Mouse (Mus musculus) liver, adult 2 months (tissue): Measurements from ENCODE around the gene Snd1. TPM values are rescaled to one million over a fixed set of nuclear protein-coding genes. Genes with fewer than 3 reads are reported as not detected.

Experiments
- DNase-seq: peaks from one replicate; pipeline ENCODE4 v3.0.0-alpha.2; 2011; ENCODE audit warnings: low read depth, low spot score; ENCODE audit errors: extremely low read depth
- H3K27ac ChIP-seq: fragments of 200-500 bp; replicated peaks from 2 replicates; pipeline ENCODE4 v1.5.1; 2012; ENCODE audit warnings: low read depth, mild to moderate bottlenecking, control low read depth, inconsistent platforms, low read length; ENCODE audit not compliant: insufficient read depth
- H3K27me3 ChIP-seq: fragments of 200-500 bp; 2 replicates; pipeline ENCODE4 v1.6.1; 2012; ENCODE audit warnings: mild to moderate bottlenecking, moderate library complexity, low read length, inconsistent platforms; ENCODE audit not compliant: control insufficient read depth, insufficient read depth
- H3K36me3 ChIP-seq: fragments of 200-500 bp; 2 replicates; pipeline ENCODE4 v1.6.1; 2012; ENCODE audit warnings: low read length, inconsistent platforms; ENCODE audit not compliant: control insufficient read depth, insufficient read depth
- H3K4me1 ChIP-seq: fragments of 200-500 bp; 2 replicates; pipeline ENCODE4 v1.6.1; 2011; ENCODE audit warnings: low read length; ENCODE audit not compliant: control insufficient read depth, insufficient read depth
- H3K4me3 ChIP-seq: fragments of 200-500 bp; 2 replicates; pipeline ENCODE4 v1.5.1; 2011; ENCODE audit warnings: low read depth, mild to moderate bottlenecking, control low read depth, low read length, moderate library complexity; ENCODE audit not compliant: insufficient read depth
- H3K79me2 ChIP-seq: fragments of 200-500 bp; 2 replicates; pipeline ENCODE4 v1.6.1; 2012; ENCODE audit warnings: inconsistent platforms, mild to moderate bottlenecking, low read length, moderate library complexity; ENCODE audit not compliant: control insufficient read depth, insufficient read depth
- H3K9ac ChIP-seq: fragments of 200-500 bp; 2 replicates; pipeline ENCODE4 v1.6.1; 2012; ENCODE audit warnings: low read depth, mild to moderate bottlenecking, control low read depth, inconsistent platforms, low read length
- CTCF ChIP-seq: fragments of 200-500 bp; IDR thresholded peaks from 2 replicates; pipeline ENCODE4 v1.5.1; 2011; ENCODE audit warnings: low read depth, low read length, control low read depth
- POLR2A ChIP-seq: fragments of 200-500 bp; IDR thresholded peaks from 2 replicates; pipeline ENCODE4 v1.6.1; 2011; ENCODE audit warnings: low read length, control low read depth; ENCODE audit not compliant: insufficient read depth; ENCODE audit errors: extremely low read depth
- WGBS: fragments of 180-500 bp; shearing (Covaris S2); methylation state at CpG from one replicate; pipeline ENCODE4 v1.1.7; 2018; 5-methylcytosine and 5-hydroxymethylcytosine counted together
- polyA plus RNA-seq: library from polyadenylated mRNA; depleted of rRNA; stranded (reverse); fragments of >200 nt; gene quantifications from 2 replicates; pipeline ENCODE4 v1.2.3, GENCODE M21; 2012
- total RNA-seq: library from RNA; depleted of rRNA; stranded (reverse); fragments of >200 nt; gene quantifications from 2 replicates; pipeline ENCODE4 v1.2.3, GENCODE M21; 2014

Snd1 gene
- total and polyA plus RNA-seq, 2 experiments: 64.2 to 88.6 TPM

GRCm38 (mm10) chr6:28822296-28822695, 347.4 kb downstream of the Snd1 start:
- Histone ChIP-seq H3K9ac (no peak overlapping the region), H3K79me2 (no peaks in the 10 kb centered on the region), H3K27me3 (no peaks in the 10 kb centered on the region), H3K4me1 (no peaks in the 10 kb centered on the region), H3K27ac (no peak overlapping the region), H3K4me3 (no peak overlapping the region), H3K36me3 (no peaks in the 10 kb centered on the region)
- DNase-seq: no peak
- WGBS: 71% methylated on average over 3 of the region's 3 CpGs
- TF ChIP-seq POLR2A: no peak
- TF ChIP-seq CTCF: no peak

- H3K27me3 ChIP-seq: no peaks in the 10 kb centered on the region
- H3K36me3 ChIP-seq: no peaks in the 10 kb centered on the region
- no peak for DNase-seq
- 98% methylated on average over 3 of the region's 3 CpGs for WGBS
- H3K79me2 ChIP-seq: no peaks in the 10 kb centered on the region
- H3K4me1 ChIP-seq: no peaks in the 10 kb centered on the region
- no peak overlapping the region for H3K9ac ChIP-seq
- H3K27ac ChIP-seq: no peak overlapping the region
- H3K4me3 ChIP-seq: no peak overlapping the region
- TF ChIP-seq POLR2A: no peak
Measured at GRCm38 (mm10) chr6:28823375-28823774, 348.4 kb downstream of the Snd1 start.

- H3K27ac ChIP-seq: no peak overlapping the region
- no peaks in the 10 kb centered on the region for H3K27me3 ChIP-seq
- DNase-seq: peak; percentile 50
- no peaks in the 10 kb centered on the region for H3K36me3 ChIP-seq
- TF ChIP-seq POLR2A (no peak), CTCF (no peak)
- no peaks in the 10 kb centered on the region for H3K4me1 ChIP-seq
- no peaks in the 10 kb centered on the region for H3K79me2 ChIP-seq
- H3K9ac ChIP-seq: no peak overlapping the region
- WGBS: 83% methylated on average over 5 of the region's 5 CpGs
- H3K4me3 ChIP-seq: no peak overlapping the region
Measured at GRCm38 (mm10) chr6:28823802-28824201, 348.9 kb downstream of the Snd1 start.

GRCm38 (mm10) chr6:28825894-28826293, 351.0 kb downstream of the Snd1 start:
- no peak for TF ChIP-seq POLR2A
- TF ChIP-seq CTCF: no peak
- Histone ChIP-seq H3K27me3 (no peaks in the 10 kb centered on the region), H3K79me2 (no peaks in the 10 kb centered on the region), H3K4me3 (no peak overlapping the region), H3K9ac (no peak overlapping the region), H3K36me3 (no peaks in the 10 kb centered on the region), H3K4me1 (no peaks in the 10 kb centered on the region), H3K27ac (no peak overlapping the region)
- DNase-seq: no peak
- 97% methylated on average over 3 of the region's 3 CpGs for WGBS

- H3K9ac ChIP-seq: no peak overlapping the region
Measured at GRCm38 (mm10) chr6:28826689-28827389, 351.9 kb downstream of the Snd1 start.

GRCm38 (mm10) chr6:28827565-28827964, 352.6 kb downstream of the Snd1 start:
- H3K27ac ChIP-seq: no peak overlapping the region
- 63% methylated on average over 3 of the region's 3 CpGs for whole genome bisulfite sequencing
- H3K27me3 ChIP-seq: no peaks in the 10 kb centered on the region
- H3K36me3 ChIP-seq: no peaks in the 10 kb centered on the region
- TF ChIP-seq CTCF: no peak
- no peak for TF ChIP-seq POLR2A
- no peak overlapping the region for H3K9ac ChIP-seq
- no peaks in the 10 kb centered on the region for H3K4me1 ChIP-seq
- no peak overlapping the region for H3K4me3 ChIP-seq
- H3K79me2 ChIP-seq: no peaks in the 10 kb centered on the region
- no peak for DNase-seq

More at GRCm38 (mm10) chr6:28826689-28827389, 351.9 kb downstream of the Snd1 start:
- H3K27me3 ChIP-seq: no peaks in the 10 kb centered on the region
- no peak overlapping the region for H3K4me3 ChIP-seq
- no peaks in the 10 kb centered on the region for H3K79me2 ChIP-seq
- no peaks in the 10 kb centered on the region for H3K36me3 ChIP-seq
- H3K27ac ChIP-seq: no peak overlapping the region
- no peaks in the 10 kb centered on the region for H3K4me1 ChIP-seq
- WGBS: 74% methylated on average over 9 of the region's 9 CpGs
- no peak for DNase-seq
- TF ChIP-seq POLR2A: no peak
- no peak for TF ChIP-seq CTCF
